Mouse (Mus musculus): ENCODE data around the gene Cgnl1.

The Cgnl1 gene

DNA sequence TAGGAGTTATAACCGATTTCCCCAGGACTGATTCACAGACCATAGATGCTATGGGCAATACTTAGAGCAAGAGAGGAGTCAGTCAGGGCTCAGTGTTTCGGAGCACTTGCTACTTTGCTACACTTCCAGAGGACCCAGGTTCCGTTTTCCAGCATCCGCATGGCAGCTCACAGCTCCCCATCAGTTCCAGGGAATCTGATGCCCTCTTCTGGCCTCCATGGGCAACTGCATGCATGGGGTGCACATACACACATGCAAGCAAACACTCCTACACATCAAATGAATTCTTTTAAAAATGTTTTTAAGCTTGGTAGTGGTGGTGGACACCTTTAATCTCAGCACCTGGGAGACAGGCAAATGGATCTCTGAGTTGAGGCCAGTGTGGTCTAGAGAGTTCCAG is 98.9 kb downstream of the Cgnl1 start:
- DNase-seq (ENCODE audit: low read depth, low spot score), result peak; percentile 43

GRCm38 (mm10) chr9:71670677-71671076 is 100.7 kb downstream of the Cgnl1 start:
- no peak for DNase-seq (ENCODE audit: low read depth, low spot score)

- no peak for DNase-seq (ENCODE audit: low read depth, low spot score)
Observed at GRCm38 (mm10) chr9:71667616-71668015, 103.8 kb downstream of the Cgnl1 start.

DNA sequence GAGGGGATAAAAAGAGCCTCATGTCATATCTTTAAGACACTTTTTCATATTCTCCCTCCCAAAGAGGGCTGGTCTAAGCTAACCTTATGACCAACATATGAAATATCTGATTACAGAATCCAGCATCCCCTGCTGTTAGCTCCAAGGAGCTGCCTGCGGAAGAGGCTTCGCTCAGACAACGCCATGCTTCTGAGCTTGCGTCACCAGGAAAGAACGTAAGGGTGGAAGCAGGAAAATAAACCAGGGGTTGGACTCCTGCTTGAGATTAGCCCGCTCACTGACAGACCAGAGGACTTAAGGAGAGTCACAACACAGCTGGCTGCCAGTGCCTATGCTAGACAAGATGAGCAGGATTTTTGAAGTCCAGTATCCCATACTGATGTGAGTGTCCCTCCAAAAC is 105.0 kb downstream of the Cgnl1 start:
- no peak for DNase-seq (ENCODE audit: low read depth, low spot score)

- DNase-seq (ENCODE audit: low read depth, low spot score), result no peak
Observed at GRCm38 (mm10) chr9:71665493-71665892, 105.9 kb downstream of the Cgnl1 start.

DNA sequence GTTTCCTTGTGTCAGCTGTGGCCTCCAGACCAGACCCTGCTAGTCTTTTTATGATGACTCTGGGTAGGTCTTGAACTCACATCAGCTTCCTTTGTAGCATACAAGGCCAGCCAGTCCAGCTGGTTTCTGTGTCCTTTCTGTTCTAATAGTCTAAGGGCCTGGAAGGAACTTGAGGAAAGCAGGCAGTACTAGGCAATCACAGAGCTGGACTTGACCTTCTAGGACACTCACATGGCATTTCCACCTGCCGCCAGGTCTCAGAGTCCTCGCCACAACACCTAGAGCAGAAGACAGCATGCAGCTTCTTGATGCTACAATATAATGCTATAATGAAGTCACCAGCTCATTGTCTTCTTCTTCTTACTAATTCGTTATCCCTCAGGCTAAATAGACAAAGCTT is 106.5 kb downstream of the Cgnl1 start:
- DNase-seq (ENCODE audit: low read depth, low spot score), result no peak

DNA sequence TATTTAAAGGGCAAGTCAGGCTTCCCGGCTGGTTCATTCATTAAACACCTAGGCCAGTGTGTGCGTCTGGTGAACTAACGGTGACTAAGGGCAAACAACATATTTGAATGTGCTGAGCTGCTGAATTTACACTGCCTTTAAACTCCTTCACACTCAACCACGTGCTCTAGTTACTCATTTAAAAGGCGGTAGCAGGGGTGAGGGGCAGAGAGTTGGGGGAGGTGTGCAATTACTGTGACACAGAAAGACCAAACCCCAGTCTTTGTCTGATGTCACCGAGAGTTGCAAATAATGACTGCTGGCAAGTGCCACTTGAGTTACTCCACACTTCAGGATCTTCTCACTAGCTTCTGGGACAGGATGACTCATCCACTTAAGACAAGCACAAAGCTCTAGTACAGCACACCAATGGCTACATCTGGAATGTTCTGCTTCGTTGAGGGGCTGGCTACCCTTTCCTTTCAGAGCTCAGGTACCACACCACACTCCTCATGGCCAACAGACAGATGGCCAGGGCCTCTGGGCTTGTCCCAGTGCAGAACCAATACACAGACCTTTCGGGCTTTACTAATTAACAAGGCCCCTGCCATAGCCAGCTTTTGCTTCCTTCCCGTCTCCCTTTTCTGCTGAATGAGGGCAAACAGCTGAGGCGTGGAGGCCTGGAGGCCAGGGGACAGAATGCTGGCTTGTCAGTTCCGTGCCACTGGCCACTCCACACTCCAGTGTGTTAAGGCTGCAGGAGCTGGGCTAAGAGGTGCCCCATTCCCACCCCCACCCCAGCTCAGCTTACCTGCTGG is 107.8 kb downstream of the Cgnl1 start:
- no peak for DNase-seq (ENCODE audit: low read depth, low spot score)

- DNase-seq (ENCODE audit: low read depth, low spot score), result no peak
Observed at GRCm38 (mm10) chr9:71660540-71660939, 110.9 kb downstream of the Cgnl1 start.

- DNase-seq (ENCODE audit: low read depth, low spot score), result no peak
Observed at GRCm38 (mm10) chr9:71659681-71660080, 111.7 kb downstream of the Cgnl1 start.

DNA sequence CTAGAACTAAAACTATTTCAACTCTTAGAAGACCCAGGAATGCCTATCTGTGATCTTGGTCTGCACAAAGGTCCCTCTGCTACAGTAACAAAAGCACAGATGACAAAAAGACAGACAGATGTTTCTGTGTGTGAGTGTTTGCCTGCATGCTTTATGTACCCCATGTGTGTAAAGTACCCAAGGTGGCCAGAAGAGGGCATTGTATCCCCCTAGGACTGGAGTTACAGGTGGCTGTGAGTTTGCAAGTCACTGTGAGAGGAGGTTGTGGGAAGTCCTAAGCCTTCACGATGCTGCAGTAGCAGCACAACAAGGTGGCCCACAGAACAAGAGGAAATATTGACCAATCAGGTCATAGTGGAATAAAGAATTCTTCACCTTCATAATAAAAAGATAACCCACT is 114.2 kb downstream of the Cgnl1 start:
- peak; percentile 52 for DNase-seq (ENCODE audit: low read depth, low spot score)

DNA sequence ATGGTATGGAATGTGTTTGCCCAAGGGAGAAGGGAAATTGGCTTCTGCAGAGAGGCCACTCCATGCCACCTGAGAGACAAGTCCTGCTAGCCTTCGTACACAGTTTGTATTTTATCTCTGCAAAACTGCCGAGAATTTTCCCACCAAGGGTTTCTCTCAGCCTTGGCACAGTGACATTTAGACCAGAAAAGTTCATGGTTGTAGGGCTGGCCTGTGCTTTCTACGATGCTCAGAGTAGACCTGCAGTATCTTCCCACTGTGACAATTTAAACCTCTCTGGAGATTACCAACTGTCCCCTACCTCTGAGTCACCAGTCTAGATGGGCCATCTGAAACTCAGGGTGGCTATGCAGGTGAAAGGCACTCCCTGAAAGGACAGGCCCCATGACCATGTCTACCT is 116.5 kb downstream of the Cgnl1 start:
- DNase-seq (ENCODE audit: low read depth, low spot score), result no peak

DNA sequence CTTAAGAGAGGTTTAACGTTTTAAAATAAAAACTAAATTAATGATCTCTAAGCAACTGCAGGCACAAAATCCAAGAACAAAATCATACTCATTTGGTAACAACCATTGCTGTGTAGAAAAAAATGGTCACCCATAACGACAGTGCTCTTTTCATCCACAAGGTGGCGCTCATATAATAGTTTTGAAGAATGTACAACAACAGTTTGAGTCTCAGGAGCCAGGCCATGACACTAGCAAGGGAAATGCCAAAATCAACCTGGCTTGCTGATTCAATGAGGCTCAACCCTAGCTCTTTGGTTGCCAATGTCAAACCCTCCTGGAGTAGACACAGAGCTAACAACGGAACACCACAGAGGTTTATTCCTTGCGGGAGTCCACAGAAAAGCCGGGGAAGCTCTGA is 125.3 kb downstream of the Cgnl1 start:
- DNase-seq (ENCODE audit: low read depth, low spot score), result peak; percentile 67

GRCm38 (mm10) chr9:71643611-71644010 is 127.8 kb downstream of the Cgnl1 start:
- DNase-seq (ENCODE audit: low read depth, low spot score), result peak; percentile 66

- DNase-seq (ENCODE audit: low read depth, low spot score), result peak; percentile 73
Observed at GRCm38 (mm10) chr9:71642270-71642669, 129.1 kb downstream of the Cgnl1 start.

- no peak for DNase-seq (ENCODE audit: low read depth, low spot score)
Observed at GRCm38 (mm10) chr9:71640361-71640927, 131.0 kb downstream of the Cgnl1 start.

DNA sequence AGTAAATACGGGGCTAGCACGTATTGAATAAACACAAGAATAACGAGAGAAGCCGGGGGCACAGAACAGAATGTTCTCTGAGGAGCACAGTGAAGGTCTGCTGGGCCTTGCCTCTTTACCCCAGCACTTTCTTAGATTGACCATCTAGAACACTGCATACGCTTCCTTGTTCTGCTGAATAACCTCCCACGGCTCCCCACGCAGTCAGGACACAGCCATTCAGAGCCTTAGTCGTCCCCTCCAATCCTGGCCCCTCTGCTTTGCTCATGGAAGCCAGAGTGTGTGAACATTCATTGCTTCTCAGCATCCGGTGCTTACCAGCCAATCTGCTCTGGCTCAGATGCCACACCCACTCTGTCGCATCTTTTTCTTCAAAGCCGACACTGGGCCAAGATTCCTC is 133.2 kb downstream of the Cgnl1 start:
- no peak for DNase-seq (ENCODE audit: low read depth, low spot score)

GRCm38 (mm10) chr9:71636854-71637253 is 134.5 kb downstream of the Cgnl1 start:
- peak; percentile 33 for DNase-seq (ENCODE audit: low read depth, low spot score)

DNA sequence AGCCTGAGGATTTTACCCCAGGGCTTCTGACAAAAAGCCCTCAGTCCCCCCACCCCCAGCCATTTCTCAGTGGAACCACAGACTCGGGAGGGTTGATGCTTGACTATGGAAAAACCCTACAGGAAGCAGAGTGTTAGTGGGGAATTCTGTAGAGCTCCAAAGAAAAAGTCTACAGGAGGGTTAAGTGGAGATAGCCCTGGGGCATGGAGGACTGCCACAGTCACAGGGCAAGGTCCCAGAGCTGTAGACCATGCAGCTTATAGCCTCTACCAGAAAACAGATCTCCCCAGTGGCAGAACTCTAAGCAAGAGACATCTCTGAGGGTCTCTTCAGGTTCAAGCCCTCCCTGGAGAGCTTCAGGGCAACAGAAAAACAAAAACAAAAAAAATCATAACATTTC is 135.8 kb downstream of the Cgnl1 start:
- DNase-seq (ENCODE audit: low read depth, low spot score), result no peak

DNA sequence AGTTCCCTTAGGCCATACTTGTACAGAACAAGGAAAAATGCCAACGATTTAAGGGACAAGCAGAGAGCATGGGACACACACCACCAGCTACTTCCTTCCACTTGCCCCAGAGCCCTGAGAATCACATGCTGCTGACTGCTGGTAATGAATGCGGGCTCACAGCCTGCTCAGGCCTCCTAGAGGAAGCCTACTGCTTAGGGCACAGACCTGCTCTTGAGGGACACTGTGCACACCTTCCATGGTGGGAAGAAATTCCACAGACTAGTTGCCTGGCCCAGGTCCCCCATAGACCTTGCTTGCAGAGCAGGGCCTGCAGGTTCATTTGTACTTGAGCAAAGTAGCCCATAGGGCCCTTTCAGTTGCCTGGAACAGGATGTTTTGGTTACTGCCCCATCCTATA is 136.5 kb downstream of the Cgnl1 start:
- no peak for DNase-seq (ENCODE audit: low read depth, low spot score)

- no peak for DNase-seq (ENCODE audit: low read depth, low spot score)
Observed at GRCm38 (mm10) chr9:71628921-71629320, 142.5 kb downstream of the Cgnl1 start.

GRCm38 (mm10) chr9:71628286-71628685 is 143.1 kb downstream of the Cgnl1 start:
- DNase-seq (ENCODE audit: low read depth, low spot score), result no peak

GRCm38 (mm10) chr9:71625961-71626360 is 145.4 kb downstream of the Cgnl1 start:
- no peak for DNase-seq (ENCODE audit: low read depth, low spot score)

- peak; percentile 64 for DNase-seq (ENCODE audit: low read depth, low spot score)
Observed at GRCm38 (mm10) chr9:71624793-71625495, 146.5 kb downstream of the Cgnl1 start.

Data from R1 (cell line).